Mouse (Mus musculus) small intestine, adult 2 months (tissue): ENCODE measurements around the gene Atpif1.

ENCODE experiments used
- CTCF ChIP-seq: fragments of 200-500 bp; IDR thresholded peaks from 2 replicates; pipeline ENCODE4 v1.5.1; 2012; ENCODE audit warnings: low read depth, mild to moderate bottlenecking, control low read depth, inconsistent platforms, low read length, moderate library complexity, mixed read lengths; ENCODE audit not compliant: insufficient replicate concordance, insufficient read length; ENCODE audit errors: extremely low read depth
- POLR2A ChIP-seq: fragments of 200-500 bp; IDR thresholded peaks from 2 replicates; pipeline ENCODE4 v1.6.1; 2012; ENCODE audit warnings: low read depth, mild to moderate bottlenecking, control low read depth, inconsistent platforms, low read length, moderate library complexity

GRCm38 (mm10) chr4:132484820-132485219 is 48.6 kb downstream of the Atpif1 start:
- TF ChIP-seq CTCF: no peak
- TF ChIP-seq POLR2A: no peak
